Mouse (Mus musculus) embryonic facial prominence, embryonic 13.5 days (tissue): Measurements from ENCODE around the gene Fam205c. TPM values are rescaled to one million over a fixed set of nuclear protein-coding genes. Genes with fewer than 3 reads are reported as not detected.

ENCODE experiments used
- ATAC-seq: fragments of 200-750 bp; cut with Nextera tagmentation; 2 replicates; pipeline ENCODE4 v1.8.0; 2017; ENCODE audit warnings: low read depth; ENCODE audit not compliant: insufficient number of reproducible peaks, insufficient read depth, low FRiP score, low TSS enrichment
- H3K27ac ChIP-seq: fragments of 300-500 bp; sonication (generic); 2 replicates; pipeline ENCODE4 v1.5.1; 2015; ENCODE audit warnings: moderate library complexity, mild to moderate bottlenecking, inconsistent platforms
- H3K27me3 ChIP-seq: fragments of 300-500 bp; sonication (generic); 2 replicates; pipeline ENCODE4 v1.6.1; 2015; ENCODE audit warnings: mild to moderate bottlenecking, inconsistent platforms
- H3K36me3 ChIP-seq: fragments of 300-500 bp; sonication (generic); 2 replicates; pipeline ENCODE4 v1.6.1; 2015; ENCODE audit warnings: mild to moderate bottlenecking, inconsistent platforms
- H3K4me1 ChIP-seq: fragments of 300-500 bp; sonication (generic); 2 replicates; pipeline ENCODE4 v1.6.1; 2015; ENCODE audit warnings: inconsistent platforms
- H3K4me2 ChIP-seq: fragments of 300-500 bp; sonication (generic); 2 replicates; pipeline ENCODE4 v1.6.1; 2015; ENCODE audit warnings: moderate library complexity, mild to moderate bottlenecking, inconsistent platforms
- H3K4me3 ChIP-seq: fragments of 300-500 bp; sonication (generic); 2 replicates; pipeline ENCODE4 v1.5.1; 2015; ENCODE audit warnings: mild to moderate bottlenecking, inconsistent platforms
- H3K9ac ChIP-seq: fragments of 300-500 bp; sonication (generic); 2 replicates; pipeline ENCODE4 v1.6.1; 2015; ENCODE audit warnings: mild to moderate bottlenecking, inconsistent platforms
- H3K9me3 ChIP-seq: fragments of 300-500 bp; sonication (generic); 2 replicates; pipeline ENCODE4 v1.6.1; 2016; ENCODE audit warnings: inconsistent platforms
- whole genome bisulfite sequencing: fragments of 180-500 bp; shearing (Covaris S2); methylation state at CpG from one replicate; pipeline ENCODE4 v1.1.7; 2015; ENCODE audit warnings: mixed read lengths; 5-methylcytosine and 5-hydroxymethylcytosine counted together
- polyA plus RNA-seq: library from polyadenylated mRNA; unstranded; fragments of >200 nt; fragmentation: Nextera tagmentation; extraction: Ambion mirVana; gene quantifications from 2 replicates; pipeline ENCODE4 v1.2.1, GENCODE M21; 2015

Fam205c gene
- polyA plus RNA-seq, 1 experiment from 2014 or later: 0.90 TPM

DNA sequence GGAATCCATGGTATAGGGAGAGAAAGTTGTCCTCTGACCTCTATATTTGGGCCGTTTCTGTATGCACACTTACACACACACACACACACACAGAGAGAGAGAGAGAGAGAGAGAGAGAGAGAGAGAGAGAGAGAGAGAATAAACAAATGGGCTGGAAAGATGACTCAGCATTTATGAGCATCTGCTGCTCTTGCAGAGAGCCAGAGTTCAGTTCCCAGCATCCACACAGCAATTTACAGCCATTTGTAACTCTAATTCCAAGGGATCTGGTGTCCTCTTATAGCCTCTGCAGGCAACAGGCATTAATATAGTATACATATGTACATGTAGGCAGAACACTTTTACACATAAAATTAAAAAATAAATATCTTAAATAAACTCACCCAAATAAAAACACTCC lies 29.9 kb upstream of the Fam205c start:
- H3K9me3 ChIP-seq: no peaks in the 10 kb centered on the region
- no peak overlapping the region for H3K4me3 ChIP-seq
- no peak overlapping the region for H3K4me2 ChIP-seq
- no peaks in the 10 kb centered on the region for H3K27me3 ChIP-seq
- ATAC-seq: no peak
- H3K4me1 ChIP-seq: no peaks in the 10 kb centered on the region
- H3K9ac ChIP-seq: no peak overlapping the region
- no peaks in the 10 kb centered on the region for H3K36me3 ChIP-seq
- WGBS: 75% methylated on average over 1 of the region's 1 CpGs
- H3K27ac ChIP-seq: no peak overlapping the region

DNA sequence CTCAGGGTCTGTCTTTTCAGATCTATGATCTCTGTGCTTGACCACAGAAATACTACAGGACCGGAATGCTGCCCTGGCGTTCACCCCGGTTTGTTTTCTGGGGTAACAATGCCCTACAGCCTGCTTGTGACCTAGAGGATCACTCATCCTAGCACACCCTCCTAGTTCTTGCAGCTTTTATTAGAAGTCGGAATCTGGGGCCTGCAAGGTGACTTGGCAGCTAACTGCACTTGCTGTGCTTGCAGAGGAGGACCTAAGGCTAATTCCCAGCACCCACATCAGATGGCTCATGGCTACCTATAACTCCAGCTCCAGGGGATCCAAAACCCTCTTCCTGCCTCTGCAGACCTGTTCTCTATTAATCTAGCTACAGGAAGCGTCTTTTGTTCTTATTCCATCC lies 28.7 kb upstream of the Fam205c start:
- H3K4me3 ChIP-seq: no peak overlapping the region
- WGBS: 92% methylated on average over 5 of the region's 5 CpGs
- H3K4me1 ChIP-seq: no peaks in the 10 kb centered on the region
- H3K9ac ChIP-seq: no peak overlapping the region
- no peaks in the 10 kb centered on the region for H3K9me3 ChIP-seq
- no peaks in the 10 kb centered on the region for H3K36me3 ChIP-seq
- H3K27me3 ChIP-seq: no peaks in the 10 kb centered on the region
- H3K27ac ChIP-seq: no peak overlapping the region
- no peak for ATAC-seq
- H3K4me2 ChIP-seq: no peak overlapping the region

DNA sequence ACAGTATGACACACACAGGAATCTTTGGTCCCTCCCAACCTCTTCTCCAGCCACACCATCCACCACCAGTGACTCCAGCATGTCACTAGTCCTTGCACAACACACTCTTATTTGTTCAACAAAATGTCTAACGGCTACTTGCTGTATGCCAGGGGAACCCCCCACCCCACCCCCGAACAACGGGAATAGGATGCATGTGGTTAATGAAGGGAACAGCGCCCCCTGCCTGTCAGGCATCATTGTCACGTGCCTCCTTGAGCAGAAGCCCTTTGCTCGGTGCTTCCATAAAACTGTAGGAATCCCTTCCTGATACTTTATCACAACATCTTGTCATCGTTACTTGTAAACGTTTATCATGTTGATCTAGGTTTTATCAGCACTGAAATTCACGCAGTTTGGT lies 28.1 kb upstream of the Fam205c start:
- Histone ChIP-seq H3K4me3 (no peak overlapping the region), H3K4me1 (no peaks in the 10 kb centered on the region), H3K27ac (no peak overlapping the region), H3K9me3 (no peaks in the 10 kb centered on the region), H3K4me2 (no peak overlapping the region), H3K36me3 (no peaks in the 10 kb centered on the region), H3K27me3 (no peaks in the 10 kb centered on the region), H3K9ac (no peak overlapping the region)
- ATAC-seq: no peak
- WGBS: 62% methylated on average over 9 of the region's 9 CpGs

DNA sequence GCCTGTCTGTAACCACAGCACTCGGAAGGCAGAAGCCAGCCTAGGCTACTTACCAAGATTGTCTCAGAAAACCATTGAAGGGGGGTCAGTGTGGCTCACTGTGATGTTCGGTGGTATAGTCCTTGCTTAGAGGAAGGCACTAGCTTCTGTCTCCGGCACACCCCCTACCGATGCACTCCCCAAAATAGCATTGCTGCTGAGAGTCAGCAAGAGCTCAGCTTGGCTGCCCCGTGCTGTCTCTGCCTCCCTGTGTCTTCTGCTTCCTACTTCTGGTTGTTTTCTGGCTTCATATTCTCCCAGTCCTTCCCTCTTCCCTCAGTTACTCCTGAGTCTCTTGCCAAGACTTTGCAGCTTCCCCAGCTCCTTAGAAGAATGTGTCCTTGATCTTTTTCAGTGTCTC lies 26.8 kb upstream of the Fam205c start:
- Histone ChIP-seq H3K4me1 (no peaks in the 10 kb centered on the region), H3K27me3 (no peaks in the 10 kb centered on the region), H3K9ac (no peak overlapping the region), H3K4me2 (no peak overlapping the region), H3K27ac (no peak overlapping the region), H3K36me3 (no peaks in the 10 kb centered on the region), H3K4me3 (no peak overlapping the region), H3K9me3 (no peaks in the 10 kb centered on the region)
- no peak for ATAC-seq
- 64% methylated on average over 5 of the region's 5 CpGs for WGBS

DNA sequence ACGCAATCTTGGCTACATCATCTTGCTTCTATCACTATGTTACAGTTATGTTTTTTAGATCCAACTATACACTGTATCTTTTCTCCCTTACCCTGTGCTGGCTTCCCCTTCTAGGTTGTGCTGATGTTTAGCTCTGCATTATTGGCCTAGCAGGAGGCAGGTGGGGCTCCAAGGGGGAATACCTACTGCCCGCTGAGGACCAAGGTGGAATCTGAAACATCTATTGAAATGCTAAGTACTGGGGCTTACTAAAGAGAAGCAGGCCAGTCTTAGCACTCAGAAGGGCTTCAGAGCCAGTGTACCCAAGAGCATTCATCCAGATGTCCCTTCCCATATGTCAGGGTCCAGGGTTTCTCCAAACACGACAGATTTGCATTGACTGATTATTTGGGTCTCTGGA lies 24.9 kb upstream of the Fam205c start:
- WGBS: 31% methylated on average over 3 of the region's 3 CpGs
- Histone ChIP-seq H3K4me2 (no peak overlapping the region), H3K36me3 (no peaks in the 10 kb centered on the region), H3K9ac (no peak overlapping the region), H3K4me3 (no peak overlapping the region), H3K27ac (no peak overlapping the region), H3K27me3 (no peaks in the 10 kb centered on the region), H3K9me3 (no peaks in the 10 kb centered on the region), H3K4me1 (no peaks in the 10 kb centered on the region)
- ATAC-seq: no peak

DNA sequence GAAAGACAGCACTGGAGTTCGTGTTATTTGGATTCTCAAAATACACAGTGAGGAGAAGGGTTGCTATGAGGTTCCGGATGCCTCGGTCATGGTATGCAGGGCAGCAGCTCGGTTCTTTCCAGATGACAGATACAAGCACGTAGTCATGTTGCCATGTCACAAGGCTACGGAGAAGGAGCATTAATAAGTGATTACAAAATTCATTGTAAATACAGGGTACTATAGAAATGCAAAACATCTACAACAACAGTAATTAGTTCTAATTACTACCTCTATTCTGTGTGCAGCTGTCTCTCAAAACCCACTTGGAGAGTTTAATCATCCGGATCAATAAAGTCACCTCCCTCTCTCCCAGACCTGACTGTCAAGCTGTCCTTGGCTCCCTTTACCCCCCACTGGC lies 21.1 kb upstream of the Fam205c start:
- no peak for ATAC-seq
- no peaks in the 10 kb centered on the region for H3K9me3 ChIP-seq
- H3K27ac ChIP-seq: no peak overlapping the region
- WGBS: 68% methylated on average over 7 of the region's 7 CpGs
- H3K27me3 ChIP-seq: no peaks in the 10 kb centered on the region
- H3K9ac ChIP-seq: no peak overlapping the region
- no peaks in the 10 kb centered on the region for H3K36me3 ChIP-seq
- H3K4me3 ChIP-seq: no peak overlapping the region
- H3K4me2 ChIP-seq: no peak overlapping the region
- no peaks in the 10 kb centered on the region for H3K4me1 ChIP-seq

DNA sequence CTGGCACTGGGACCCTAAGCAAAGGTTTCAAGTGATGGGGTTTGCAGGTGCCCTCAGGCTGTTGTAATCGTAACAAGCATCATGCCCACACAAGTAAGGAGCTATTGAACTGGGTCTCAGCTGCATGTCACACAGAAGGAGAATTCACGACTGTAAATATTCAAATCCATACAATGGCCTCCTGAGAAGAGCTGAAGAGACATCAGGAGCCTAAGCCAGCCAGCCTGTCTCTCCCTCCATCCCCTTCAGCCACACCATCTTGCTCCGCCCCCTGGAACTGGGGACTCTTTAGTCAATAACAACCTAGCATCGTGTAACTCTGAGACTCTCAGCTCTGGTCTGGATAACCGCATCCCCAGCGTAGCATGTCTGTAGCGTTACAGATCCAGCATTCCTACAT lies 17.1 kb upstream of the Fam205c start:
- no peaks in the 10 kb centered on the region for H3K36me3 ChIP-seq
- H3K4me1 ChIP-seq: no peaks in the 10 kb centered on the region
- no peaks in the 10 kb centered on the region for H3K27me3 ChIP-seq
- ATAC-seq: no peak
- 60% methylated on average over 7 of the region's 7 CpGs for WGBS
- H3K4me3 ChIP-seq: no peak overlapping the region
- no peak overlapping the region for H3K9ac ChIP-seq
- no peaks in the 10 kb centered on the region for H3K9me3 ChIP-seq
- no peak overlapping the region for H3K27ac ChIP-seq
- no peak overlapping the region for H3K4me2 ChIP-seq

DNA sequence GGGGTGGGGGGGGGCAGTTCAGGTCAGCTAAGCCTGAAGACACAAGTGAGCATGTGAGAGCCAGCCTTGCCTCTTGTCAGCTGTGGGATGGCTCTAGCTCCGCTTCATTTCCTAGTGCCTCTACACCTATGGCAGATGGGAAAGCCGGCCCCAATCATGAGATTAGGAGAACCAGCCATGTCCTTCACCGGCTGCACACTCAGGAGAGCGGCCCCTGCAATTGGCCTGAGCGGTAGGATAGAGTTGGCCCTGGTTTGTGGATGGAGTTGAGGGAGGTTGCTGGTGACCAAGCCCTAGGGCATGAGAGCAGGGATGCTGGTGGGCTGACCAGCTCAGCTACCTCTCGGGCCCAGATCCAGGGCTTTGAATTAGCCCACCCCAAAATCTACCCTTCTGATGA lies 14.8 kb upstream of the Fam205c start:
- Histone ChIP-seq H3K27me3 (no peaks in the 10 kb centered on the region), H3K27ac (no peak overlapping the region), H3K4me3 (no peak overlapping the region), H3K4me2 (no peak overlapping the region), H3K9me3 (no peaks in the 10 kb centered on the region), H3K4me1 (no peaks in the 10 kb centered on the region), H3K9ac (no peak overlapping the region), H3K36me3 (no peaks in the 10 kb centered on the region)
- WGBS: 90% methylated on average over 6 of the region's 6 CpGs
- ATAC-seq: no peak

DNA sequence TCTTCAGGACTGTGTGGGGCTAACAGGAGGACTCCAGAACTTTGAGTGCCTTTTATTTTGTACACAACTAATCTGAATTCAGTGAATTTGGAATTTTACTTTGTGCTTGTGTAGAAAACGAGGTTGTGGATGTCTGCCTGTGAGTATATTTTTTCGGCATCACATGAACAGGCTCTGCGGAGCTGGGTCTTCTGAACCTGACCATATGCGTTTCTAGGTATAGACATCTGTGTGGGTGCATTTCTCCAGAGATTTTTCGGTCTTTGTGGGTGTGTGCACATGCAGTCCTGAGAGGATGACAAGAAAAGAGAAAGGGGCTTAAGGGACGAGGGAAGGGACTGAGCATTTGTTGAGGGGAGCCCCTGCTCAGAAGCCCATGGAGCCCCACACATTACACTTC lies 12.9 kb upstream of the Fam205c start:
- ATAC-seq: no peak
- no peaks in the 10 kb centered on the region for H3K4me1 ChIP-seq
- H3K27ac ChIP-seq: no peak overlapping the region
- H3K4me3 ChIP-seq: no peak overlapping the region
- no peak overlapping the region for H3K9ac ChIP-seq
- no peak overlapping the region for H3K4me2 ChIP-seq
- 92% methylated on average over 6 of the region's 6 CpGs for WGBS
- H3K27me3 ChIP-seq: no peaks in the 10 kb centered on the region
- no peaks in the 10 kb centered on the region for H3K36me3 ChIP-seq
- no peaks in the 10 kb centered on the region for H3K9me3 ChIP-seq

DNA sequence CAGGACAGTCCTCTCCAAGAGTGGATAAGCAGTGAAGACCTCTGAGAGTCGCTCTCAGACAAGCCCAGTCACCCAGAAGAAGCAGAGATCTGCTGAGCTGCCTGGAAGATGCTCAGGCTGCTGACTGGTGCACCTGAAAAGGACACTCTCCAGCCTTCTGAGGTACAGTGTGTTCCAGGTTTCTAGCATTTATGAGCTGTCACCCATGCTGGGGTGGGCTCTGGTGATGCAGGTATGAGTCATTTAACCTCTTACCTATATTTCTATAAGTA lies 6.6 kb upstream of the Fam205c start:
- H3K4me2 ChIP-seq: no peak overlapping the region
- H3K4me1 ChIP-seq: no peaks in the 10 kb centered on the region
- 37% methylated on average over 1 of the region's 1 CpGs for WGBS
- no peak overlapping the region for H3K4me3 ChIP-seq
- no peak overlapping the region for H3K27ac ChIP-seq
- peaks cover 4% of the 10 kb centered on the region for H3K27me3 ChIP-seq
- no peaks in the 10 kb centered on the region for H3K36me3 ChIP-seq
- no peak for ATAC-seq
- no peaks in the 10 kb centered on the region for H3K9me3 ChIP-seq
- no peak overlapping the region for H3K9ac ChIP-seq

DNA sequence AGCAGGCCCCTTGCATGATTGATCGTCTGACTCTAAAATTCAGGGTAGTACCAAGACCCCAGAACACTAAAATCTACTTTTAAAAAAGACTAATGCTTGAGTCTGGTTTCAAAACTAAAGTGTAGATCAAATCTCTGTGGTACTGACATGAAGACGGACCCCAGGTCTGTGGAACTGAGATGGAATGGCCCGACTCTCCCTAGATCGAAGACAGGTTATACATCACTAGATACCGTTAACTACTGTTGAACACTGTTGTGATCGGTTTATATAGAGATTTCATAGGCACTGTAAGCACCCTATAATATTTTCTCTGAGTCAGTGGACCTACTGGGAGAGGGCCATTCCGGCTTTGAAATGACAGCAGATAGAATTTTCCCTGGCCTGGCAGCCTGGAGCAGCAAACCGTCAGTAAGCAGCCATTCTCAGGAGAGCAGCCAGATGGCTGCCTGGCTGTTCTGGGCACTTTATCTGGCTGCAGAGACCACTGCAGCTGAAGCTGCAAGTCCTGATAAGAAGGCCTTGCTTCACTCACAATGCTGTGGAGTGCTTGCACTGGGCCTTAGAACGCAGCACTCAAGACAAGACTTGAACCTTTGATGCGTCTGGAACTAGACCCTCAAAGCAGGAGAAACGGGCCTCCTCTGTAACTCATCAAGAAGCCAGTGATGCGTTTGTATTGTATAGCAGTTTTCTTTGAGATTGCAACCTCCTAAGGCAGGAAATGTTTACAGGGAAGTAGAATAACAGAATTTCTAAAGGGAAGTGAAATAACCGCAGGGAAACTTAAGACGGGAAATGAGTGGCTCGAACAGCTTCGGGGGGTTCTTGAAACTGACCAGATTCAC lies 6.0 kb upstream of the Fam205c start:
- H3K27ac ChIP-seq: no peak overlapping the region
- H3K36me3 ChIP-seq: no peaks in the 10 kb centered on the region
- no peaks in the 10 kb centered on the region for H3K4me1 ChIP-seq
- H3K4me3 ChIP-seq: no peak overlapping the region
- 80% methylated on average over 16 of the region's 16 CpGs for WGBS
- no peak overlapping the region for H3K4me2 ChIP-seq
- ATAC-seq: no peak
- H3K9ac ChIP-seq: no peak overlapping the region
- H3K27me3 ChIP-seq: peaks cover 4% of the 10 kb centered on the region
- H3K9me3 ChIP-seq: no peaks in the 10 kb centered on the region

DNA sequence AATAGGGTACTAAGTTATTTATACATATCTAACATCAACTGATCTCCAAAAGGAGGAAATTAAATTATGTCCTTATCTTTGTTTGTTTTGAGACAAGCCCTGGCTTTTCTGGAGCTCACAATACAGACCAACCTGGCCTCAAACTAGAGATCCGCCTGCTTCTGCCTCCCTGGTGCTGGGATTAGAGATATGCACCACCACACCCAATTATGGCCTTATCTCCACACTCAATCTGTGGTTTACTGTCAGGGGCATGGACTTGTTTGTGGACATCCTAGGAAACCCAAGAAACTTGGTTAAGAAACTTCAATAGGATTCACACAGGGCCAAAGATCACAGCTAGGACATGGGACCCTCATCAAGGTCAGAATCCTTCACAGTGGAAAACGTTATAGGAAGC lies 3.6 kb upstream of the Fam205c start:
- ATAC-seq: no peak
- Histone ChIP-seq H3K9ac (no peak overlapping the region), H3K27ac (no peak overlapping the region), H3K27me3 (peaks cover 4% of the 10 kb centered on the region), H3K9me3 (no peaks in the 10 kb centered on the region), H3K4me3 (no peak overlapping the region), H3K4me2 (no peak overlapping the region), H3K36me3 (no peaks in the 10 kb centered on the region), H3K4me1 (no peaks in the 10 kb centered on the region)
- WGBS: 80% methylated on average over 2 of the region's 2 CpGs
